Mouse (Mus musculus) midbrain, postnatal 0 days (tissue): ENCODE data around the gene Tmem98. TPM values are rescaled to one million over a fixed set of nuclear protein-coding genes. Genes with fewer than 3 reads are reported as not detected.

Source experiments
- ATAC-seq: fragments of 200-750 bp; cut with Nextera tagmentation; 2 replicates; pipeline ENCODE4 v1.8.0; 2017; ENCODE audit warnings: moderate number of reproducible peaks, mild to moderate bottlenecking, moderate TSS enrichment, moderate library complexity; ENCODE audit not compliant: low FRiP score
- DNase-seq: peaks from one replicate; pipeline ENCODE4 v3.0.0-alpha.2; 2015; ENCODE audit warnings: low spot score
- H3K27ac ChIP-seq: fragments of 300-500 bp; sonication (generic); 2 replicates; pipeline ENCODE4 v1.5.1; 2014; ENCODE audit warnings: low read depth, mild to moderate bottlenecking, low read length, mixed read lengths
- H3K27me3 ChIP-seq: fragments of 300-500 bp; sonication (generic); 2 replicates; pipeline ENCODE4 v1.6.1; 2014; ENCODE audit warnings: low read length, control low read depth, mixed read lengths; ENCODE audit not compliant: insufficient read depth
- H3K36me3 ChIP-seq: fragments of 300-500 bp; sonication (generic); 2 replicates; pipeline ENCODE4 v1.6.1; 2014; ENCODE audit warnings: low read length, control low read depth, mixed read lengths; ENCODE audit not compliant: insufficient read depth
- H3K4me1 ChIP-seq: fragments of 300-500 bp; sonication (generic); 2 replicates; pipeline ENCODE4 v1.6.1; 2014; ENCODE audit warnings: mild to moderate bottlenecking, control low read depth, antibody characterized with exemption, low read length, mixed read lengths; ENCODE audit not compliant: insufficient read depth
- H3K4me2 ChIP-seq: fragments of 300-500 bp; sonication (generic); 2 replicates; pipeline ENCODE4 v1.6.1; 2014; ENCODE audit warnings: low read depth, mild to moderate bottlenecking, low read length, mixed read lengths; ENCODE audit not compliant: poor library complexity, severe bottlenecking
- H3K4me3 ChIP-seq: fragments of 300-500 bp; sonication (generic); 2 replicates; pipeline ENCODE4 v1.5.1; 2014; ENCODE audit warnings: low read depth, mild to moderate bottlenecking, low read length, moderate library complexity
- H3K9ac ChIP-seq: fragments of 300-500 bp; sonication (generic); replicated peaks from 2 replicates; pipeline ENCODE4 v1.6.1; 2014; ENCODE audit warnings: mild to moderate bottlenecking, low read length, moderate library complexity, mixed read lengths; ENCODE audit not compliant: poor library complexity, severe bottlenecking
- H3K9me3 ChIP-seq: fragments of 300-500 bp; sonication (generic); 2 replicates; pipeline ENCODE4 v1.6.1; 2016; ENCODE audit warnings: low read length, control low read depth
- CTCF ChIP-seq: IDR thresholded peaks from 2 replicates; pipeline ENCODE4 v1.5.1; 2016; ENCODE audit warnings: antibody characterized with exemption, mild to moderate bottlenecking
- WGBS: fragments of 180-500 bp; shearing (Covaris S2); extraction: QIAGEN DNeasy Blood & Tissue Kit; methylation state at CpG from one replicate; pipeline ENCODE4 v1.1.7; 2014; 5-methylcytosine and 5-hydroxymethylcytosine counted together
- polyA plus RNA-seq: library from polyadenylated mRNA; unstranded; fragments of >200 nt; fragmentation: Nextera tagmentation; extraction: Ambion mirVana; gene quantifications from 2 replicates; pipeline ENCODE4 v1.2.1, GENCODE M21; 2015
- total RNA-seq: library from RNA; depleted of rRNA; stranded (reverse); fragments of >200 nt; gene quantifications from 2 replicates; pipeline ENCODE4 v1.2.3, GENCODE M21; 2014

The Tmem98 gene
- total and polyA plus RNA-seq, 2 experiments from 2014 or later: 12.6 TPM

GRCm38 (mm10) chr11:80795431-80795830 lies 14.5 kb upstream of the Tmem98 start:
- Histone ChIP-seq H3K4me1 (no peaks in the 10 kb centered on the region), H3K27ac (no peak overlapping the region), H3K27me3 (no peaks in the 10 kb centered on the region), H3K4me3 (no peak overlapping the region), H3K9ac (no peak overlapping the region), H3K36me3 (no peaks in the 10 kb centered on the region), H3K9me3 (no peaks in the 10 kb centered on the region), H3K4me2 (no peak overlapping the region)
- TF ChIP-seq CTCF: no peak
- 74% methylated on average over 8 of the region's 8 CpGs for WGBS
- DNase-seq (no peak), ATAC-seq (no peak)

- H3K4me3 ChIP-seq: no peak overlapping the region
- H3K4me2 ChIP-seq: no peak overlapping the region
- H3K27me3 ChIP-seq: no peaks in the 10 kb centered on the region
- no peak overlapping the region for H3K9ac ChIP-seq
- peak; percentile 51 for TF ChIP-seq CTCF
- H3K27ac ChIP-seq: no peak overlapping the region
- WGBS: 47% methylated on average over 3 of the region's 3 CpGs
- no peak for ATAC-seq
- no peaks in the 10 kb centered on the region for H3K9me3 ChIP-seq
- H3K36me3 ChIP-seq: no peaks in the 10 kb centered on the region
- no peaks in the 10 kb centered on the region for H3K4me1 ChIP-seq
- no peak for DNase-seq
Measured at GRCm38 (mm10) chr11:80799979-80800378, 10.0 kb upstream of the Tmem98 start.

GRCm38 (mm10) chr11:80802706-80803105 lies 7.3 kb upstream of the Tmem98 start:
- TF ChIP-seq CTCF: no peak
- no peak overlapping the region for H3K4me2 ChIP-seq
- H3K9me3 ChIP-seq: no peaks in the 10 kb centered on the region
- no peak overlapping the region for H3K27ac ChIP-seq
- no peak for ATAC-seq
- H3K36me3 ChIP-seq: no peaks in the 10 kb centered on the region
- no peaks in the 10 kb centered on the region for H3K4me1 ChIP-seq
- DNase-seq: no peak
- no peaks in the 10 kb centered on the region for H3K27me3 ChIP-seq
- 69% methylated on average over 3 of the region's 3 CpGs for WGBS
- H3K4me3 ChIP-seq: no peak overlapping the region
- no peak overlapping the region for H3K9ac ChIP-seq

- H3K4me1 ChIP-seq: 0 out of 2 replicates have a peak, but pooled peaks cover 7% of the 10 kb centered on the region
- H3K9me3 ChIP-seq: no peaks in the 10 kb centered on the region
- H3K9ac ChIP-seq: no peak overlapping the region
- 76% methylated on average over 6 of the region's 6 CpGs for WGBS
- peak; percentile 23; the same call in 1 of the 2 replicates for TF ChIP-seq CTCF
- H3K4me3 ChIP-seq: no peak overlapping the region
- no peaks in the 10 kb centered on the region for H3K27me3 ChIP-seq
- no peak overlapping the region for H3K27ac ChIP-seq
- ATAC-seq (no peak), DNase-seq (no peak)
- no peaks in the 10 kb centered on the region for H3K36me3 ChIP-seq
- H3K4me2 ChIP-seq: no peak overlapping the region
Measured at GRCm38 (mm10) chr11:80808551-80809070, 1.4 kb upstream of the Tmem98 start.

GRCm38 (mm10) chr11:80809666-80809992 lies 346 bp upstream of the Tmem98 start:
- Histone ChIP-seq H3K36me3 (no peaks in the 10 kb centered on the region), H3K27me3 (no peaks in the 10 kb centered on the region), H3K27ac (no peak overlapping the region), H3K4me1 (0 out of 2 replicates have a peak, but pooled peaks cover 7% of the 10 kb centered on the region), H3K9me3 (no peaks in the 10 kb centered on the region), H3K4me3 (peak overlapping the region; percentile 48), H3K4me2 (peak overlapping the region; percentile 98), H3K9ac (no peak overlapping the region)
- no peak for DNase-seq
- WGBS: 46% methylated on average over 5 of the region's 6 CpGs
- no peak for ATAC-seq
- TF ChIP-seq CTCF: no peak

- no peak for DNase-seq
- Histone ChIP-seq H3K27ac (no peak overlapping the region), H3K4me1 (0 out of 2 replicates have a peak, but pooled peaks cover 7% of the 10 kb centered on the region), H3K4me2 (peak overlapping the region; percentile 98), H3K9me3 (no peaks in the 10 kb centered on the region), H3K4me3 (peak overlapping the region; percentile 48; the same call in 1 of the 2 replicates), H3K36me3 (no peaks in the 10 kb centered on the region), H3K27me3 (no peaks in the 10 kb centered on the region), H3K9ac (no peak overlapping the region)
- WGBS: 24% methylated on average over 5 of the region's 5 CpGs
- ATAC-seq: no peak
- TF ChIP-seq CTCF: no peak
Measured at GRCm38 (mm10) chr11:80811156-80811555, 1.2 kb downstream of the Tmem98 start.
